Mouse (Mus musculus): ENCODE results near the gene Kif26b. TPM values are rescaled to one million over a fixed set of nuclear protein-coding genes. Genes with fewer than 3 reads are reported as not detected.

Kif26b gene
- polyA plus RNA-seq, 1 experiment from 2014 or later: 5.3 TPM

DNA sequence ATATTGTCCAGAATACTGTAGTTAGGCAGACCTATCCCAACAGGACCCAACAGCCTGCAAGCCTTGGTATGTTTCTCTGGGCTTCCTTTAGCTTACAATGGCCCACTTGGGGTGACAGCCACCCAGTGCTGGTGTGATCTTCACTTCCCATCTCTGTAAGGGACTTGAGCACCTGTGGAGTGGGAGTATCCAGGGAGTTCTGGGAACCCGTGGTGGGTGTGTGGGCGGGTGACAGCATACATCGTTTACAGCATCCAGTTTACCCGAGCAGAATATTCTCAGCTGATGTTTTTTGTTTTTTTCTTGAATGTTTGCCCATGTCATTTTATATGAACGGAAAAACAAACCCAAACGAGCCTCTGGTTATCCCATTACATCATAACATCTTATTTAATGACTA is 216.5 kb downstream of the Kif26b start:
- Histone ChIP-seq H3K9ac (no peak overlapping the region), H3K4me2 (no peak overlapping the region), H3K36me3 (no peaks in the 10 kb centered on the region), H3K9me3 (no peaks in the 10 kb centered on the region), H3K27ac (no peak overlapping the region), H3K4me1 (0 out of 2 replicates have a peak, but pooled peaks cover 9% of the 10 kb centered on the region), H3K27me3 (no peaks in the 10 kb centered on the region), H3K4me3 (no peak overlapping the region)
- WGBS: 60% methylated on average over 6 of the region's 6 CpGs
- no peak for ATAC-seq (ENCODE audit: insufficient number of reproducible peaks, low FRiP score, low TSS enrichment, low read depth)

DNA sequence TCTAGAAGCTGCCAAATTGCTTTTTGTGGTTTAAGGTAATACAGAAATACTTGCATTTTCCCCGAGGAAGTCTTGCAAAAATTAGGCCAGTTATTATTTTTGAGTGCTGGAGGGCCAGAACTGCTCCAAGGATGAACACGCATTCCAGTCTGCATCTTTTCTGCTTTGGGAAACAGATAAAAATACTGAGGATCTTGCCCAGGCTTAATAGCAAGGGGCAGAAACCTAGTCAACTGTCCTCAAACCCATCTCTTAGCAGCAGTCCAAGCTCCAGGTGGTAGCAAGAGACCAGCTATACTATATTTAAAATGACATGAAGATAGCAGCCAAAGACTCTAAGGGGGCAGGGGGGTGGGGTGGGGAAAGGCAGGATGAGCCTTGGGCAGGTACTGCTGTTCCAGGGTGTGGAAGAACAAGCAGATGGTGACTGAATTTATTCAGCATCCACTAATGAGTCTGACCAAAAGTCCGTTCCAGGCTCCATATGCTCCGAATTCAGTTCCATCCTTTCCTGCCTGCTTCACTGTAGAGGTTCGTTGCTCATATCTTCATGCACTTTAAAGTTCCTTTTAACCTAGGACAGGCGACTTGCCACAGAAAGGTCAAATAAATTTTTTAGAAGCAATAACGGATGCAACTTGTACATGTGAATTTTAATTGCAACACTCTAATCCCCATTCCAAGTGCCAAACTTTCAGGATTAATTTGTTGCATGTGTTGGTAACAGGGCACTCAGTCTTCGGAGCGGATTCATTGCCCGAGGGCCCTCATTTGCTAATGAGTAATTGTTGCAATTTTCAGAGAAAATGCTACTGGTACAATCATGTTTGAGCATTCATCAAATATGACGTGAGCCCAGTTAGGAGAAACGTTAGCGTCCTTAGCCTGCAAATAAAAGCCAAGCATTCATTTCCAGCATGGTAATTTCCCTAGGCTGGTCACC is 218.6 kb downstream of the Kif26b start:
- ATAC-seq (ENCODE audit: insufficient number of reproducible peaks, low FRiP score, low TSS enrichment, low read depth): no peak
- no peaks in the 10 kb centered on the region for H3K27me3 ChIP-seq
- WGBS: 36% methylated on average over 13 of the region's 13 CpGs
- 0 out of 2 replicates have a peak, but pooled peaks cover 9% of the 10 kb centered on the region for H3K4me1 ChIP-seq
- no peak overlapping the region for H3K4me3 ChIP-seq
- H3K9me3 ChIP-seq: no peaks in the 10 kb centered on the region
- H3K4me2 ChIP-seq: no peak overlapping the region
- no peaks in the 10 kb centered on the region for H3K36me3 ChIP-seq
- H3K27ac ChIP-seq: no peak overlapping the region
- no peak overlapping the region for H3K9ac ChIP-seq

DNA sequence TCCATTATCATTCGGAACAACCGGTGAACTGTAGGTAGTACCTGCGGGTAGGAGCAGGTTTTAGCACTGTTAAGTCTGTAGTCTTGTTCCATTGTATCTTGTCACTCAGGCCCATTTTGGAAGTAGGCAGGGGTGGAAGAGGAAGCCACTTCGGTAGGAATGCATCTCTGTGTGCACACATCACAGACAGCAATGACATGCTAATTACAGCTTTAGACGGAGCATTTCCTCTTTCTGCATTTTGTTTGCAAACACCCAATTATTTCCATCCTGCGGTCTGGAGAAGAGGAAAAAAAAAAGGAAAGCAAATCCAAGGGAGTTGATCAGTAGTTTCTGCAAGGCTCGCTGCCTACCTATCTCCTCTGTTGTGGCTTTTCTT is 219.3 kb downstream of the Kif26b start:
- Histone ChIP-seq H3K9ac (no peak overlapping the region), H3K27ac (no peak overlapping the region), H3K36me3 (no peaks in the 10 kb centered on the region), H3K27me3 (no peaks in the 10 kb centered on the region), H3K4me3 (no peak overlapping the region), H3K9me3 (no peaks in the 10 kb centered on the region), H3K4me1 (0 out of 2 replicates have a peak, but pooled peaks cover 9% of the 10 kb centered on the region), H3K4me2 (no peak overlapping the region)
- ATAC-seq (ENCODE audit: insufficient number of reproducible peaks, low FRiP score, low TSS enrichment, low read depth): no peak
- WGBS: 35% methylated on average over 7 of the region's 7 CpGs

DNA sequence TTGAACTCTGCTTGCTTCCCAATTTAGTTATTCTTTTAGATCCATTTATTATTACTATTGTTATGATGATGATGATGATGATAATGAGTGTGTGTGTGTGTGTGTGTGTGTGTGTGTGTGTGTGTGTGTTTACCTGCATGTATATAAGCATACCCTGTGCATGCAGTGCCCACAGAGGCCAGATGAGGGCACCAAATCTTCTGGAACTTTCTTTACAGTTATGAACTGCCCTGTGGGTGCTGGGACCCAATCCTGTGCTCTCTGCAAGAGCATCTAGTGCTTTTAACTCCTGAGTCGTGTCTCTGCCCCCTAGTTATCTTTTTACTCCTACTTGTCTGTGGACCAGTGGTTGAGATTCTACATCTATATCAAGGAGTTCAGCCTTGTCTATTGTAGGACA is 219.7 kb downstream of the Kif26b start:
- no peaks in the 10 kb centered on the region for H3K9me3 ChIP-seq
- no peaks in the 10 kb centered on the region for H3K27me3 ChIP-seq
- no peak overlapping the region for H3K9ac ChIP-seq
- no peak overlapping the region for H3K4me2 ChIP-seq
- H3K36me3 ChIP-seq: no peaks in the 10 kb centered on the region
- no peak for ATAC-seq (ENCODE audit: insufficient number of reproducible peaks, low FRiP score, low TSS enrichment, low read depth)
- H3K4me1 ChIP-seq: 0 out of 2 replicates have a peak, but pooled peaks cover 9% of the 10 kb centered on the region
- H3K27ac ChIP-seq: no peak overlapping the region
- WGBS: 93% methylated on average over 1 of the region's 1 CpGs
- H3K4me3 ChIP-seq: no peak overlapping the region

DNA sequence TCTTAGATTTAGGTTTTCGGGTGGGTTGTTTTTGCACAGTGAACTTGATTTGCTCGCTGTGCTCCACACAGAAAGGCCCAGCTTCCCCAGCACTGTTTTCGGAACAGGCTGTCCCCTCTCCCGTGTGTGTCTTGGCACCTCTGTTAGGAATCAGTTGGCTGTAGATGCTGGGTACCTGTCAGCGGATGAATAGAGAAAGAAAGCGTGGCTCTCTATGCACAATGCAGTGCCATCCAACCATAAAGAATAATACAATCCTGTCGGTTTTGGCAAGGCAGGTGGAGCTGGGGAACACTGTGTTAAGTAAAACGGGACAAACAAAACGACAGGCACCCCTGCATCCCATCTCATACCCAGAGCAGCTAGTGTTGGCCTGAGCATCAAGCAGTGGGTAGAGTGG is 220.9 kb downstream of the Kif26b start:
- ATAC-seq (ENCODE audit: insufficient number of reproducible peaks, low FRiP score, low TSS enrichment, low read depth): no peak
- Histone ChIP-seq H3K9me3 (no peaks in the 10 kb centered on the region), H3K4me2 (no peak overlapping the region), H3K27ac (no peak overlapping the region), H3K9ac (no peak overlapping the region), H3K4me1 (0 out of 2 replicates have a peak, but pooled peaks cover 7% of the 10 kb centered on the region), H3K4me3 (no peak overlapping the region), H3K36me3 (no peaks in the 10 kb centered on the region), H3K27me3 (no peaks in the 10 kb centered on the region)
- WGBS: 86% methylated on average over 9 of the region's 9 CpGs

DNA sequence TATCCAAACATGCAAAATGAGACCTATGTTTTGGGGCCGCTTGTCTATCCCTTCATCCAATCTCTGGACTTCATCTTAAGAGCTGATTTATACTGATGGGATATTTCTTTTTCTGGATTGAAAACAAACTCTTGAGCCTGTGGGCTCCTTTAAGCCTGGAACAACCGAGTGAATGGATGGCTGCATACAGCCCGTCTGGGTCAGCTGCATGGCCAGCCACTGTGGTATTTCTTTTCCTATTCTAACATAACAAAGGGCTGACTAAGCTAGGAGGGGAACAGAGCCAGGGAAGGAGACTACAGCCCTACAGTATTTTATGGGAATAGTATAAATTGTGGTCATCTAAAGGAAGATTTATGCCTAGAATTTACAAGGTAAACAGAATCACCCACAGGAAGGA is 229.5 kb downstream of the Kif26b start:
- Histone ChIP-seq H3K27me3 (no peaks in the 10 kb centered on the region), H3K4me1 (no peaks in the 10 kb centered on the region), H3K4me3 (no peak overlapping the region), H3K36me3 (no peaks in the 10 kb centered on the region), H3K9me3 (no peaks in the 10 kb centered on the region), H3K9ac (no peak overlapping the region), H3K4me2 (no peak overlapping the region), H3K27ac (no peak overlapping the region)
- WGBS: 55% methylated on average over 3 of the region's 3 CpGs
- no peak for ATAC-seq (ENCODE audit: insufficient number of reproducible peaks, low FRiP score, low TSS enrichment, low read depth)

DNA sequence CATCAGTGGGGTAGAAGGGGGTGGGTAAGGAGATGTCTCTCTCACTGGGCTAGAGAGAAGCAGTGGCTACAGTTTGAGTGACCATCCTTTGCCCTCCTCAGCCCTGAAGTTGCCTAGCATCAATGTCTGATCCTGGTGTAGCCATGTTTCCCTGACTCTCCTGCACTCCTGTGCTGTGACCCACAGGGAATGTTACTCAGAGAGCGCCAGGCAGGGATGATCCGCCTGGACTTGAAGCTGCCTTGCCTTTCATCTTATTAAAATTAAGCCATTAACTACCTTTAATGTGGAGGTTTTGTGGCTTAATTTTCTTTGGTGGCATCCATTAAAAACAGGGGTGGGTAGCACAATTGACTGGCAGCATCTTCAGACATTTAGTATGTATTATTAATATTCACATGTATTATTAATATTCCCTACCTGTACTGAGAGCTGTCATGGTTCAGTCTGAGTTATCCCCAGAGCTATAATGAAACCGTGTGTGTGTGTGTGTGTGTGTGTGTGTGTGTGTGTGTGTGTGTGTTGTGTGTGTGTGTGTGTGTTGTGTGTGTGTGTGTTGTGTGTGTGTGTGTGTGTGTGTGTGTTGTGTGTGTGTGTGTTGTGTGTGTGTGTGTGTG is 233.3 kb downstream of the Kif26b start:
- Histone ChIP-seq H3K27me3 (no peaks in the 10 kb centered on the region), H3K9ac (no peak overlapping the region), H3K4me3 (no peak overlapping the region), H3K9me3 (no peaks in the 10 kb centered on the region), H3K27ac (no peak overlapping the region), H3K4me2 (no peak overlapping the region), H3K4me1 (peaks cover 3% of the 10 kb centered on the region; the same call in 1 of the 2 replicates), H3K36me3 (no peaks in the 10 kb centered on the region)
- WGBS: 69% methylated on average over 3 of the region's 3 CpGs
- no peak for ATAC-seq (ENCODE audit: insufficient number of reproducible peaks, low FRiP score, low TSS enrichment, low read depth)

DNA sequence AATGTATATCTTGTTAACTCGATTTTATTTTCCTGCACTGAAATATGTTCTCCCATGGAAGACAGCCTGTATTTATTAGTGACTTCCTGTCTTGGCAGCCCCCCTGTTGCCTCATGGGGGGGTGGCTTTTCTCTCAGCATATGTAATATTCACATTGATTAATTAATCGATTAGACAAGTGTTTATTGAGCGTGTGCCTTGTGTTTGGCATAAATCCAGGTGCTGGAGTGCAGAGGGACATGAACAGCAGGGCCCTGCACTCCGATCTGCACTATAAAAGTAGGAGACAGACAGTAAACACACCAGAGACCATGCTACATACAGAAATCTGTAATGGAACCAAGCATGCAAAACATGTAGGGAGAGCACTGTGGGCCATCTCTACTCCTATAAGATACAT is 236.0 kb downstream of the Kif26b start:
- Histone ChIP-seq H3K4me1 (peaks cover 3% of the 10 kb centered on the region; the same call in 1 of the 2 replicates), H3K27me3 (no peaks in the 10 kb centered on the region), H3K9me3 (no peaks in the 10 kb centered on the region), H3K27ac (no peak overlapping the region), H3K4me2 (no peak overlapping the region), H3K9ac (no peak overlapping the region), H3K36me3 (no peaks in the 10 kb centered on the region), H3K4me3 (no peak overlapping the region)
- whole genome bisulfite sequencing: 39% methylated on average over 4 of the region's 4 CpGs
- no peak for ATAC-seq (ENCODE audit: insufficient number of reproducible peaks, low FRiP score, low TSS enrichment, low read depth)

DNA sequence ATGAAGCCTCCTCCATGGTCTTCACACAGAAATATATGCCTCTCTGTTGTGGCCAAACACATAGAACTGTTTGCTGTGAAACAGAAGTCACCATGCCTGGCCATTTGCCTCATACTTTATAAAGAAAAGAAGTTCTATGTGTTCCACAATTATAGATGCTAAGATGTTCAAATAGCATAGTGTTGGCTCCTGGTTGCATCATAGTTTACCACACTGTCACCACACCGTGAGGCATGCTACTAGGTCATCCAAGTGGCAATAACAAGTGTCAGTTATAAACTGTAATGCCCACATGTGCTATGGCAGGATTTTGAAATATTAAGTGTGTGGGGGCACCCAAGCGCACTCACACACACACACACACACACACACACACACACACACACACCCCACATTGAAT is 236.7 kb downstream of the Kif26b start:
- Histone ChIP-seq H3K4me3 (no peak overlapping the region), H3K27ac (no peak overlapping the region), H3K4me2 (no peak overlapping the region), H3K27me3 (no peaks in the 10 kb centered on the region), H3K36me3 (no peaks in the 10 kb centered on the region), H3K9me3 (no peaks in the 10 kb centered on the region), H3K4me1 (peaks cover 3% of the 10 kb centered on the region; the same call in 1 of the 2 replicates), H3K9ac (no peak overlapping the region)
- ATAC-seq (ENCODE audit: insufficient number of reproducible peaks, low FRiP score, low TSS enrichment, low read depth): no peak
- WGBS: 85% methylated on average over 2 of the region's 2 CpGs

DNA sequence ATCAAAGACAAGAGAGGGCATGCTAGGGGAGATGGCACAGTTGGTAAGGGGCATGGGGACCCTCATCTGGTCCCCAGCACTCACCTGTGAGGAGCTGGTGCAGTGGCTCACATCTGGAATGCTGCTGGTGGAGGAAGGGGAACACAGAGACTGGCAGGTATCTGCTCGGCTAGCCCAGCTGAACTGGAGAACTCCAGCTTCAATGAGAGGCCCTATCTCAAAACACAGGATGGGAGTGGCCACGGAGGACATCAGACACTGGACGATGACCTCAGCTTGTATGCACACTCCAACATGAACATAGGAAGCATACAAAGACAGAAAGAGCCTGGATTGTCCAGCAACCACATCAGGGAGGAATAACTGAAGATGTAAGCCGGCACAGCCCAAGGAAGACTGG is 240.1 kb downstream of the Kif26b start:
- Histone ChIP-seq H3K4me1 (peaks cover 3% of the 10 kb centered on the region; the same call in 1 of the 2 replicates), H3K36me3 (no peaks in the 10 kb centered on the region), H3K9ac (no peak overlapping the region), H3K9me3 (no peaks in the 10 kb centered on the region), H3K27me3 (no peaks in the 10 kb centered on the region), H3K27ac (no peak overlapping the region), H3K4me2 (no peak overlapping the region), H3K4me3 (no peak overlapping the region)
- 88% methylated on average over 4 of the region's 4 CpGs for WGBS
- ATAC-seq (ENCODE audit: insufficient number of reproducible peaks, low FRiP score, low TSS enrichment, low read depth): no peak

DNA sequence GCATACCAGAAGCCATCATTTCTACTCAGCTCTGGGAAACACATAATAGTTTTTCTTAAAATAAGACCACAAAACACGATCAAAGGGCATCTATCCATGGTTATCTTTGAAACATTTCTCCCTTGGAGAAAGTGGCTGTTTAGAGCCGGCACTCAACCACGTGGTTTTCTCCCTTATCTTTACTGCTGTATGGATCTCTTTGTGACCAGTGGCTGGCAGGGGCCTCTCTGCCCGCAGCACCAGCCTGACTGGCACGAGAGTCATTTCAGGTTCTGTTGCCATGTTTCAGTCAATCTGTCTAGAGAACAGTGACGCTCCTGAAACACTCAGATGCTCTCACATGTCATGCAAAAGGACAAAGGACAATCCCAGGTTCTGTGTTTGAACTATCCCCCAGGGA is 241.1 kb downstream of the Kif26b start:
- no peak for ATAC-seq (ENCODE audit: insufficient number of reproducible peaks, low FRiP score, low TSS enrichment, low read depth)
- 82% methylated on average over 6 of the region's 6 CpGs for WGBS
- H3K36me3 ChIP-seq: no peaks in the 10 kb centered on the region

More for the DNA sequence above, 241.1 kb downstream of the Kif26b start:
- no peak overlapping the region for H3K4me2 ChIP-seq
- peaks cover 2% of the 10 kb centered on the region; the same call in 1 of the 2 replicates for H3K4me1 ChIP-seq
- no peak overlapping the region for H3K9ac ChIP-seq
- no peaks in the 10 kb centered on the region for H3K27me3 ChIP-seq
- no peaks in the 10 kb centered on the region for H3K9me3 ChIP-seq
- H3K4me3 ChIP-seq: no peak overlapping the region
- no peak overlapping the region for H3K27ac ChIP-seq
